Mouse (Mus musculus) C2C12 (cell line): ENCODE measurements around the gene Dnajc6.

Experiments used
- CEBPB ChIP-seq: IDR thresholded peaks from one replicate; pipeline ENCODE4 v1.6.1; 2011; ENCODE audit warnings: low read depth, mild to moderate bottlenecking, control low read depth, moderate library complexity
- CTCF ChIP-seq: IDR thresholded peaks from one replicate; pipeline ENCODE4 v1.5.1; 2011; ENCODE audit not compliant: control insufficient read depth, insufficient read depth, insufficient read length
- MAX ChIP-seq: IDR thresholded peaks from one replicate; pipeline ENCODE4 v1.6.1; 2011; ENCODE audit warnings: mild to moderate bottlenecking, control low read depth
- MYOD1 ChIP-seq: IDR thresholded peaks from one replicate; pipeline ENCODE4 v1.6.1; 2011; ENCODE audit warnings: low read depth; ENCODE audit not compliant: control insufficient read depth, insufficient read length
- MYOG ChIP-seq: IDR thresholded peaks from one replicate; pipeline ENCODE4 v1.6.1; 2011; ENCODE audit not compliant: control insufficient read depth, insufficient read length; ENCODE audit errors: extremely low read depth

DNA sequence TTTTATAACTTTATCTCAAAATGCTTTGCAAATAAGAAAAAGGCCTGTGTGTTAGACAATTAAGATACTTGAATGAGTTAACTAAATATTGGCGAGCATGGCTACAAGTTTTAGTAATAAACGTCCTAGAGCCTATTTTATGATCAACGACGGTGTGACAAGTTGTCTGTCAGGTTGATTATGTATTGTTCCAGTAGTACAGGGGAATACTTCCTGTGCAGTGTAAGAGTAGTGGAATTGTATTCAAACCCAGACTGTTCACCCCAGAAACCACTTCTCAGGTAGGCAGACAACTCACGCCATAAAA, 14.4 kb downstream of the Dnajc6 start:
- TF ChIP-seq CEBPB (no peak), CTCF (no peak), MAX (no peak), MYOG (no peak), MYOD1 (no peak)
